Mouse (Mus musculus) thymus, adult 2 months (tissue): Measurements from ENCODE around the gene Ccdc155. TPM values are rescaled to one million over a fixed set of nuclear protein-coding genes. Genes with fewer than 3 reads are reported as not detected.

ENCODE experiments used
- DNase-seq: peaks from one replicate; pipeline ENCODE4 v3.0.0; 2021
- H3K27ac ChIP-seq: fragments of 200-500 bp; 2 replicates; pipeline ENCODE4 v1.5.1; 2012; ENCODE audit warnings: low read length, control low read depth; ENCODE audit not compliant: control insufficient read depth, insufficient read depth
- H3K27me3 ChIP-seq: fragments of 200-500 bp; 2 replicates; pipeline ENCODE4 v1.6.1; 2012; ENCODE audit warnings: mild to moderate bottlenecking, low read length, moderate library complexity, mixed read lengths; ENCODE audit not compliant: control insufficient read depth, insufficient read depth
- H3K36me3 ChIP-seq: fragments of 200-500 bp; 2 replicates; pipeline ENCODE4 v1.6.1; 2012; ENCODE audit warnings: mild to moderate bottlenecking, low read length, moderate library complexity; ENCODE audit not compliant: control insufficient read depth, insufficient read depth
- H3K4me1 ChIP-seq: fragments of 200-500 bp; replicated peaks from 2 replicates; pipeline ENCODE4 v1.6.1; 2012; ENCODE audit warnings: low read length; ENCODE audit not compliant: control insufficient read depth, insufficient read depth
- H3K4me3 ChIP-seq: fragments of 200-500 bp; 2 replicates; pipeline ENCODE4 v1.5.1; 2012; ENCODE audit warnings: mild to moderate bottlenecking, low read length, control low read depth, moderate library complexity; ENCODE audit not compliant: control insufficient read depth, insufficient read depth
- CTCF ChIP-seq: fragments of 200-500 bp; IDR thresholded peaks from 2 replicates; pipeline ENCODE4 v1.5.1; 2012; ENCODE audit warnings: mild to moderate bottlenecking, control low read depth, low read length, moderate library complexity, borderline replicate concordance; ENCODE audit not compliant: control insufficient read depth, poor library complexity, insufficient read depth; ENCODE audit errors: extremely low read depth
- POLR2A ChIP-seq: fragments of 200-500 bp; IDR thresholded peaks from 2 replicates; pipeline ENCODE4 v1.6.1; 2012; ENCODE audit warnings: mild to moderate bottlenecking, low read length, control low read depth, moderate library complexity; ENCODE audit not compliant: control insufficient read depth, poor library complexity, insufficient read depth; ENCODE audit errors: extremely low read depth
- WGBS: fragments of 180-500 bp; shearing (Covaris S2); methylation state at CpG from one replicate; pipeline ENCODE4 v1.1.7; 2018; 5-methylcytosine and 5-hydroxymethylcytosine counted together
- polyA plus RNA-seq: library from polyadenylated mRNA; depleted of rRNA; stranded (reverse); fragments of >200 nt; gene quantifications from 2 replicates; pipeline ENCODE4 v1.2.3, GENCODE M21; 2012

Ccdc155 gene
- polyA plus RNA-seq, 1 experiment: 0.32 TPM

- H3K4me1 ChIP-seq: no peaks in the 10 kb centered on the region
- WGBS: 34% methylated on average over 5 of the region's 5 CpGs
- H3K27ac ChIP-seq: no peak overlapping the region
- no peaks in the 10 kb centered on the region for H3K27me3 ChIP-seq
- TF ChIP-seq CTCF: no peak
- no peaks in the 10 kb centered on the region for H3K36me3 ChIP-seq
- no peak overlapping the region for H3K4me3 ChIP-seq
- no peak for DNase-seq
These were observed 6.3 kb downstream of the Ccdc155 start for GRCm38 (mm10) chr7:45198435-45198834.

- TF ChIP-seq POLR2A (no peak), CTCF (no peak)
- no peaks in the 10 kb centered on the region for H3K36me3 ChIP-seq
- no peak overlapping the region for H3K4me3 ChIP-seq
- H3K4me1 ChIP-seq: no peaks in the 10 kb centered on the region
- H3K27me3 ChIP-seq: no peaks in the 10 kb centered on the region
- no peak for DNase-seq
- H3K27ac ChIP-seq: no peak overlapping the region
- WGBS: 75% methylated on average over 5 of the region's 5 CpGs
These were observed 7.7 kb downstream of the Ccdc155 start for GRCm38 (mm10) chr7:45196994-45197393.

- no peaks in the 10 kb centered on the region for H3K36me3 ChIP-seq
- H3K4me3 ChIP-seq: no peak overlapping the region
- no peak overlapping the region for H3K27ac ChIP-seq
- no peak for TF ChIP-seq CTCF
- no peaks in the 10 kb centered on the region for H3K27me3 ChIP-seq
- WGBS: 91% methylated on average over 4 of the region's 4 CpGs
- no peaks in the 10 kb centered on the region for H3K4me1 ChIP-seq
- no peak for DNase-seq
These were observed 8.5 kb downstream of the Ccdc155 start for GRCm38 (mm10) chr7:45196176-45196535.

- H3K4me3 ChIP-seq: no peak overlapping the region
- DNase-seq: no peak
- no peaks in the 10 kb centered on the region for H3K27me3 ChIP-seq
- no peak overlapping the region for H3K27ac ChIP-seq
- TF ChIP-seq POLR2A: no peak
- no peak for TF ChIP-seq CTCF
- no peaks in the 10 kb centered on the region for H3K36me3 ChIP-seq
- H3K4me1 ChIP-seq: no peaks in the 10 kb centered on the region
- WGBS: 84% methylated on average over 13 of the region's 13 CpGs
These were observed 9.1 kb downstream of the Ccdc155 start for GRCm38 (mm10) chr7:45195341-45196175.

GRCm38 (mm10) chr7:45193871-45194785 is 10.6 kb downstream of the Ccdc155 start:
- TF ChIP-seq CTCF (no peak), POLR2A (no peak)
- Histone ChIP-seq H3K36me3 (no peaks in the 10 kb centered on the region), H3K4me3 (no peak overlapping the region), H3K27me3 (no peaks in the 10 kb centered on the region), H3K27ac (no peak overlapping the region), H3K4me1 (no peaks in the 10 kb centered on the region)
- WGBS: 90% methylated on average over 17 of the region's 17 CpGs
- DNase-seq: no peak

- Histone ChIP-seq H3K4me1 (no peaks in the 10 kb centered on the region), H3K4me3 (no peak overlapping the region), H3K27ac (no peak overlapping the region), H3K36me3 (no peaks in the 10 kb centered on the region), H3K27me3 (no peaks in the 10 kb centered on the region)
- 76% methylated on average over 5 of the region's 5 CpGs for WGBS
- TF ChIP-seq CTCF (no peak), POLR2A (no peak)
- DNase-seq: no peak
These were observed 11.3 kb downstream of the Ccdc155 start for GRCm38 (mm10) chr7:45193406-45193805.
